Mouse (Mus musculus): ENCODE data around the gene Fgf15. TPM values are rescaled to one million over a fixed set of nuclear protein-coding genes. Genes with fewer than 3 reads are reported as not detected.

Gene Fgf15
- polyA plus RNA-seq, 1 experiment: 0.14 TPM

Other genes starting within 250 kb of the Fgf15 start
- gene Ano1, start 144.6 kb upstream of the Fgf15 start, polyA plus RNA-seq (2012; rRNA removed): 112 and 115 TPM in 2 replicates
- not detected in 2 replicates for gene Fgf3, start 58.4 kb upstream of the Fgf15 start, polyA plus RNA-seq (2012; rRNA removed)
- gene Fgf4, start 49.2 kb upstream of the Fgf15 start, polyA plus RNA-seq (2012; rRNA removed): not detected in 2 replicates
- gene LTO1, start 18.6 kb downstream of the Fgf15 start, polyA plus RNA-seq (2012; rRNA removed): 20.6 and 21.3 TPM in 2 replicates
- gene Ccnd1, start 43.4 kb downstream of the Fgf15 start, polyA plus RNA-seq (2012; rRNA removed): 50.2 and 76.3 TPM in 2 replicates